Mouse (Mus musculus): Measurements from ENCODE around the gene Kcnk10. TPM values are rescaled to one million over a fixed set of nuclear protein-coding genes. Genes with fewer than 3 reads are reported as not detected.

The Kcnk10 gene
- polyA plus RNA-seq, 1 experiment from 2014 or later: 0.13 TPM

DNA sequence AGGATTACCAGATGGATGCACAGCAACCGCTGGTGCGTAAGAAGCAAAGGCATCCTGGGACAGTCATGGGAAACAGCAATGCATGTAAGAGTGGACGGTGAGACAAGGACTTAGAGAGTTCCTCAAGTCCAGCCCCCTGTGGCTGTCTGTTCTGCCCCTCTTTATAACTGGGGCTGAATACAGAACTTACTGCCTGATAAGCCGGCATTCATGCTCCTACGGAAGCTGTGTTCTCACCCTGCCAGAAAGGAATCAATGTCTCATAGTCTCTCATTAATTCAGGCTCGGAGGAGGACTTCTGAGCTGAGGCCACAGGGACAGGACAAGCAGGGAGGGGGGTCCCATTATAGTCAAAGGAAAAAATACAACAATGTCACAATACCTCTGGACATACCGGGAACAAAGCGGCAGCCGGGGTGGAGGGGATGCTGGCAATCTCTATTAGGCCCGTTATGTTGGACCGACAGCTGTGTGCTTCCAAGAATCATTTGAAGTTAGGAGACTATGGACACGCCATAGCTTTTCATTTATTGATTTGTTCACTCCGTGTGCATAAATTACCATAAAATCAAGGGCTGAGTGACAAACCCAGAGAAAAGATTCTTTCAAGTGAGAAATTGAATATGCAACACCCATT is 15.7 kb downstream of the Kcnk10 start:
- Histone ChIP-seq H3K4me3 (ENCODE audit: low read depth, low read length) (no peak overlapping the region), H3K4me1 (ENCODE audit: insufficient read depth) (no peaks in the 10 kb centered on the region), H3K36me3 (replicated peaks; ENCODE audit: insufficient read depth, low read length) (no peaks in the 10 kb centered on the region), H3K27ac (ENCODE audit: low read depth) (no peak overlapping the region), H3K9ac (replicated peaks) (no peak overlapping the region), H3K4me2 (ENCODE audit: low read depth, low read length) (no peak overlapping the region), H3K27me3 (ENCODE audit: insufficient read depth, low read length) (no peaks in the 10 kb centered on the region), H3K9me3 (ENCODE audit: low read length) (no peaks in the 10 kb centered on the region)
- TF ChIP-seq CTCF (IDR thresholded peaks at IDR 0.05; ENCODE audit: low read depth) (no peak), EP300 (IDR thresholded peaks at IDR 0.05; ENCODE audit: low read depth) (no peak)
- DNase-seq (no peak), ATAC-seq (no peak)
- 82% methylated on average over 13 of the region's 13 CpGs for WGBS (ENCODE audit: insufficient replicate concordance)

DNA sequence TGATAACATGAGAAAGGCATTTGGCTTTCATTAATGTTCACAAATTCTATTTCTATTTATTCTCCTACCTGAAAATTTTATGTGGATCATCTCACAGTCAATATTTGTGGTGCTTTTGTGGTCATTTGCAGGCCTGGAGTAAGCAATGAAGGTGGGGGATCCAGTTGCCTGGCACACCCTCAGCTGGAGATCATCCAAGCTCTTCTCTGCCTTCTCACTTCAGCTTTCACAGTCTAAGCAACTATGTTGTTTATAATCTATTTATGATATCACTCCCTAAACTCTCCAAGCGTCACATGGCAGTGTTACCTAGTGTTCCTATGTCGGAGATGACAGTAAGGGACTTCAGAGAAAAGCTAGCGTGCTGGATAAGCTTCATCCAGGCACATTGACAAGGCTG is 18.1 kb downstream of the Kcnk10 start:
- H3K4me2 ChIP-seq (ENCODE audit: low read depth, low read length): no peak overlapping the region
- no peaks in the 10 kb centered on the region for H3K27me3 ChIP-seq (ENCODE audit: insufficient read depth, low read length)
- H3K9ac ChIP-seq (replicated peaks): no peak overlapping the region
- no peak overlapping the region for H3K27ac ChIP-seq (ENCODE audit: low read depth)
- 67% methylated on average over 3 of the region's 3 CpGs for WGBS (ENCODE audit: insufficient replicate concordance)
- H3K9me3 ChIP-seq (ENCODE audit: low read length): no peaks in the 10 kb centered on the region
- ATAC-seq (no peak), DNase-seq (no peak)
- H3K4me1 ChIP-seq (ENCODE audit: insufficient read depth): no peaks in the 10 kb centered on the region
- TF ChIP-seq CTCF (IDR thresholded peaks at IDR 0.05; ENCODE audit: low read depth) (no peak), EP300 (IDR thresholded peaks at IDR 0.05; ENCODE audit: low read depth) (no peak)
- no peaks in the 10 kb centered on the region for H3K36me3 ChIP-seq (replicated peaks; ENCODE audit: insufficient read depth, low read length)
- H3K4me3 ChIP-seq (ENCODE audit: low read depth, low read length): no peak overlapping the region

DNA sequence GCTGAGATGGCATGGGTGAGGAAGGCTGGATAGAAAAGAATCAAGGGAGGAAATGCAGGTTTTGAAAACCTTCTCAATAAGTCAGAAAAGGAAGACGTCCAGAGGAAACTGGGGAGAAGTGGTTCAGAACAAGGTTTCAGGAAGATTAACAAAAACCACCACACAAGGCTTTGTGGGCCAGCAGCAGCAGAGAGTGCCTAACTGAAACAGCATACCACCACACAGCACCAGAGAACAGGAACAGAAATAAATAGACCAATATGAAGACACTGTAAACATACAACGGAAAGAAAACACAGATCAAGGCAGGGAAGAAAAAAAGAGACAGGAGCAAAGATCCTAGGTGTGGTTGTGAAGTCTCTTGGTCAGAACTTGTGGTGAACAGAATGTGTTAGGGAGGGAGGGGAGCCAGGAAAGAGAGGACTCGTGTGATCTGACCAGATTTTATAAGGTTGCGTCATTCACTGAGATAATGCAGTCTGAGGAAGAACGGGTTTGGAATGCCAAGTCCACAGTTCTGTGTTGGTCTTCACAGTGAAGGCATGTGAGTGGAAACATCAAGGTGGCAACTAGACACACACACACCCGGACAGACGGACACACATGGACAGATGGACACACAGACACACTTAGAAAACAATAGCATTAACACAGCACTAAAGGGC is 21.0 kb downstream of the Kcnk10 start:
- no peaks in the 10 kb centered on the region for H3K36me3 ChIP-seq (replicated peaks; ENCODE audit: insufficient read depth, low read length)
- no peaks in the 10 kb centered on the region for H3K27me3 ChIP-seq (ENCODE audit: insufficient read depth, low read length)
- TF ChIP-seq EP300 (IDR thresholded peaks at IDR 0.05; ENCODE audit: low read depth) (no peak), CTCF (IDR thresholded peaks at IDR 0.05; ENCODE audit: low read depth) (no peak)
- H3K27ac ChIP-seq (ENCODE audit: low read depth): no peak overlapping the region
- no peak overlapping the region for H3K4me2 ChIP-seq (ENCODE audit: low read depth, low read length)
- WGBS (ENCODE audit: insufficient replicate concordance): 49% methylated on average over 7 of the region's 7 CpGs
- ATAC-seq (no peak), DNase-seq (no peak)
- H3K4me3 ChIP-seq (ENCODE audit: low read depth, low read length): no peak overlapping the region
- H3K4me1 ChIP-seq (ENCODE audit: insufficient read depth): no peaks in the 10 kb centered on the region
- H3K9me3 ChIP-seq (ENCODE audit: low read length): no peaks in the 10 kb centered on the region
- no peak overlapping the region for H3K9ac ChIP-seq (replicated peaks)

DNA sequence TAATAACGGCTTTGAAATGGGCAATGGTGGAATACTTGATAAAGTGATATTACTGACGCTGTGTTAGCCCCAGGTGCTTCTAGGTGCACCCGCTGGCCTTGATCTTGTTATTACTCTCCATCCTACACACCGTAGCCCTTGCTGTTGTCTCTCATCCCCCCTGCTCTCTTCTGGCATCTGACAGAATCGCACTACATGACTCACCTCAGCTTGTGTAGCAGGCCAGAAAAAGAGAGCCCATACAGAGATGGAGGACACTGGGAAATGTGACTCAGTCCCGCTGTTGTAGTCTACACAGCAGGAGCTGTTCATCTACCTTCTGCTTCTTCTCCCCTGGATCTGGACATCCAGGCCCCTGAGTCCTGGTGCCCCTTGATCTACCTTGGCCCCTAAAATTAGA is 28.1 kb downstream of the Kcnk10 start:
- H3K4me1 ChIP-seq (ENCODE audit: insufficient read depth): no peaks in the 10 kb centered on the region
- no peak overlapping the region for H3K4me2 ChIP-seq (ENCODE audit: low read depth, low read length)
- H3K4me3 ChIP-seq (ENCODE audit: low read depth, low read length): no peak overlapping the region
- H3K27me3 ChIP-seq (ENCODE audit: insufficient read depth, low read length): no peaks in the 10 kb centered on the region
- WGBS (ENCODE audit: insufficient replicate concordance): 79% methylated on average over 6 of the region's 6 CpGs
- H3K9ac ChIP-seq (replicated peaks): no peak overlapping the region
- H3K36me3 ChIP-seq (replicated peaks; ENCODE audit: insufficient read depth, low read length): no peaks in the 10 kb centered on the region
- no peaks in the 10 kb centered on the region for H3K9me3 ChIP-seq (ENCODE audit: low read length)
- no peak for TF ChIP-seq CTCF (IDR thresholded peaks at IDR 0.05; ENCODE audit: low read depth)
- no peak for TF ChIP-seq EP300 (IDR thresholded peaks at IDR 0.05; ENCODE audit: low read depth)
- H3K27ac ChIP-seq (ENCODE audit: low read depth): no peak overlapping the region
- ATAC-seq (no peak), DNase-seq (no peak)

DNA sequence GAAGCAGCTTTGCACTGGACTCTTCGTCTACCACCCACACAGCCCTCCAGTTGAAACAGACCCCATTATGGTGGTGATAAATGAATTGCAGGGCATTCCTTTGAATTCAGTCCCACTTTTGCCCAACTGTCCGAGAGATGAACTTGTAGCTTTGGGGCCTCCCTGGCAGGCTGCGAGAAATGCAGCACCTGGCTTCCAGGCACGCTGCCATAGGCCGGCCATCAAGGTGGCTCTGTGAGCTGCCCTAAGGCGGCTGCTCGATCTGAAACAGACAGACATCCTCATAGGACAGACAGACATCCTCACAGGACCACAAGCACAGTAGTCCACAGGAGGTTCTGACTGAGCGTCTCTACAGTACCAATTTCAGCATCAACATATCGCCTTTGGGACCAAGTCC is 30.0 kb downstream of the Kcnk10 start:
- ATAC-seq (no peak), DNase-seq (no peak)
- H3K36me3 ChIP-seq (replicated peaks; ENCODE audit: insufficient read depth, low read length): no peaks in the 10 kb centered on the region
- 86% methylated on average over 9 of the region's 9 CpGs for WGBS (ENCODE audit: insufficient replicate concordance)
- no peaks in the 10 kb centered on the region for H3K4me1 ChIP-seq (ENCODE audit: insufficient read depth)
- TF ChIP-seq EP300 (IDR thresholded peaks at IDR 0.05; ENCODE audit: low read depth) (no peak), CTCF (IDR thresholded peaks at IDR 0.05; ENCODE audit: low read depth) (no peak)
- H3K27ac ChIP-seq (ENCODE audit: low read depth): no peak overlapping the region
- H3K4me2 ChIP-seq (ENCODE audit: low read depth, low read length): no peak overlapping the region
- H3K9ac ChIP-seq (replicated peaks): no peak overlapping the region
- no peaks in the 10 kb centered on the region for H3K9me3 ChIP-seq (ENCODE audit: low read length)
- no peaks in the 10 kb centered on the region for H3K27me3 ChIP-seq (ENCODE audit: insufficient read depth, low read length)
- no peak overlapping the region for H3K4me3 ChIP-seq (ENCODE audit: low read depth, low read length)

DNA sequence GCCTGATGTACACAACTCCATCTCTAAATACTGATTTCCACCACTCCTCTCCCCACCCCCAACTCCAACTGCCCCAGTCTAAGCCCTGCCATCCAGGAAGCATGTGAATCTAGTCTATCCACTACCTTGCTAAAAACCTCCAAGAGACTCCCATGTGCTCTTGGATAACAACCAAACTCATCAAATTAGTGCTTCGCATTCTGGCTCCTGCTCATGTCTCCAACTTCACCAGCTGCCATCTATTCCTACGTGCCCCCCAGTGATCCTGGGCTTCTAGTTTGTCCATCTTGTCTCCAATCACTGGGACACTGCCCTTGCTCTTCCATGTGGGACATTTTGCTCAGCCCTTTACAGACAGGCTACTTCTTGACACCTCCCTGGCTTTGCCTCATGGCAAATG is 32.2 kb downstream of the Kcnk10 start:
- no peak overlapping the region for H3K9ac ChIP-seq (replicated peaks)
- no peaks in the 10 kb centered on the region for H3K4me1 ChIP-seq (ENCODE audit: insufficient read depth)
- ATAC-seq (no peak), DNase-seq (no peak)
- WGBS (ENCODE audit: insufficient replicate concordance): 84% methylated on average over 2 of the region's 2 CpGs
- no peaks in the 10 kb centered on the region for H3K36me3 ChIP-seq (replicated peaks; ENCODE audit: insufficient read depth, low read length)
- no peak overlapping the region for H3K4me3 ChIP-seq (ENCODE audit: low read depth, low read length)
- H3K27me3 ChIP-seq (ENCODE audit: insufficient read depth, low read length): no peaks in the 10 kb centered on the region
- no peaks in the 10 kb centered on the region for H3K9me3 ChIP-seq (ENCODE audit: low read length)
- no peak overlapping the region for H3K4me2 ChIP-seq (ENCODE audit: low read depth, low read length)
- TF ChIP-seq EP300 (IDR thresholded peaks at IDR 0.05; ENCODE audit: low read depth) (no peak), CTCF (IDR thresholded peaks at IDR 0.05; ENCODE audit: low read depth) (no peak)
- H3K27ac ChIP-seq (ENCODE audit: low read depth): no peak overlapping the region

All from liver, postnatal 0 days (tissue).